Mouse (Mus musculus) liver, adult 2 months (tissue): ENCODE measurements around the gene Lexm.

ENCODE experiments used
- CTCF ChIP-seq: fragments of 200-500 bp; IDR thresholded peaks from 2 replicates; pipeline ENCODE4 v1.5.1; 2011; ENCODE audit warnings: low read depth, low read length, control low read depth
- POLR2A ChIP-seq: fragments of 200-500 bp; IDR thresholded peaks from 2 replicates; pipeline ENCODE4 v1.6.1; 2011; ENCODE audit warnings: low read length, control low read depth; ENCODE audit not compliant: insufficient read depth; ENCODE audit errors: extremely low read depth

- TF ChIP-seq POLR2A (no peak), CTCF (no peak)
Observed at GRCm38 (mm10) chr4:106653051-106653450, 36.0 kb upstream of the Lexm start.
